Mouse (Mus musculus) heart, embryonic 15.5 days (tissue): ENCODE data around the gene Gm43518. TPM values are rescaled to one million over a fixed set of nuclear protein-coding genes. Genes with fewer than 3 reads are reported as not detected.
A peak's percentile ranks its signal among the peaks of the same experiment; 100 is the strongest.

Experiments used
- ATAC-seq: fragments of 200-750 bp; cut with Nextera tagmentation; replicated peaks from 2 replicates; pipeline ENCODE4 v1.8.0; 2017; ENCODE audit warnings: low read depth, moderate TSS enrichment; ENCODE audit not compliant: insufficient number of reproducible peaks, insufficient read depth, low FRiP score
- H3K27ac ChIP-seq: fragments of 300-500 bp; sonication (generic); 2 replicates; pipeline ENCODE4 v1.5.1; 2015; ENCODE audit warnings: mild to moderate bottlenecking, inconsistent platforms
- H3K27me3 ChIP-seq: fragments of 300-500 bp; sonication (generic); 2 replicates; pipeline ENCODE4 v1.6.1; 2015; ENCODE audit warnings: inconsistent platforms
- H3K36me3 ChIP-seq: fragments of 300-500 bp; sonication (generic); 2 replicates; pipeline ENCODE4 v1.6.1; 2015; ENCODE audit warnings: mild to moderate bottlenecking, inconsistent platforms
- H3K4me1 ChIP-seq: fragments of 300-500 bp; sonication (generic); replicated peaks from 2 replicates; pipeline ENCODE4 v1.6.1; 2015; ENCODE audit warnings: inconsistent platforms
- H3K4me2 ChIP-seq: fragments of 300-500 bp; sonication (generic); 2 replicates; pipeline ENCODE4 v1.6.1; 2015; ENCODE audit warnings: inconsistent platforms, mild to moderate bottlenecking, moderate library complexity
- H3K4me3 ChIP-seq: fragments of 300-500 bp; sonication (generic); 2 replicates; pipeline ENCODE4 v1.5.1; 2015; ENCODE audit warnings: mild to moderate bottlenecking, inconsistent platforms
- H3K9ac ChIP-seq: fragments of 300-500 bp; sonication (generic); 2 replicates; pipeline ENCODE4 v1.6.1; 2015; ENCODE audit warnings: mild to moderate bottlenecking, inconsistent platforms
- H3K9me3 ChIP-seq: fragments of 300-500 bp; sonication (generic); replicated peaks from 2 replicates; pipeline ENCODE4 v1.6.1; 2016; ENCODE audit warnings: inconsistent platforms
- WGBS: fragments of 180-500 bp; shearing (Covaris S2); methylation state at CpG from one replicate; pipeline ENCODE4 v1.1.7; 2015; ENCODE audit warnings: mixed read lengths; 5-methylcytosine and 5-hydroxymethylcytosine counted together
- polyA plus RNA-seq: library from polyadenylated mRNA; unstranded; fragments of >200 nt; fragmentation: Nextera tagmentation; extraction: Ambion mirVana; gene quantifications from 2 replicates; pipeline ENCODE4 v1.2.1, GENCODE M21; 2015

The Gm43518 gene
- polyA plus RNA-seq, 1 experiment from 2014 or later, result 0.91 TPM

DNA sequence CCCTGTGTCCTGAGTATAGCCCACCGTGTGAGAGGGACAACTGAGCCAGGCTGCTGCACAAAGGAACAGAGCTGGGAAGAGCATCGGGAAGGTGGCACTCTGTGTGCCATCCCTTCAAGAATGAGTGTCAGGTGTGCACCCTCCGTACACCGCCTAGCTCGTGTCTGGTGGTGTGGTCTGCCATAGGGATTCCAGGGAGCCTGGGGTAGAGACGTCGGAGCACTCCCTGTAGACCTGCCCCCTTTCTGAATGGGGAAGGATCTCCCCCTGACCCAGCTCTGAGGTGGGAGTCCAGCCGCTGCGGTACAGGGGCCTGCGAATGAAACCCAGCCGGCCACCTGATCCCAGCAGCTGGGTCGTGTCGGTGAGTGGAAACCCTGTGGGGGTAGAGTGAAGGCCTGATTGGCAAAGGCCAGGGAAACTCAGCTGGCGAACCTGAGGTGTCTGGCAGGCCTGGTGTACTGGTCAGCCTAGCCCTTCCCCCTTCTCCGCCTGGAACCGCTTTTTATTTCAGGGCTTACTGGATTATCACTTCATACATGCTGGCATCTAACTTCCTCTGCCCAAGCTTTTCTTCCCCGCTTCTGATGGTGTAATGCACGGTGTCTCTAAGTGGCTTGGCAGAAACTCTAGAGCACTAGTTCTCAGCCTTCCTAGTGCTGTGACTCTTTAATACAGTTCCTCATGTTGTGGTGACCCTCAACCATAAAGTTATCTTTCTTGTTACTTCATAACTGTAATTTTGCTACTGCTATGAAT, 52.2 kb downstream of the Gm43518 start:
- Histone ChIP-seq H3K27me3 (no peaks in the 10 kb centered on the region), H3K27ac (peak overlapping the region; percentile 64), H3K4me1 (peaks cover 71% of the 10 kb centered on the region), H3K9me3 (no peaks in the 10 kb centered on the region), H3K36me3 (no peaks in the 10 kb centered on the region), H3K4me2 (no peak overlapping the region), H3K9ac (no peak overlapping the region), H3K4me3 (no peak overlapping the region)
- no peak for ATAC-seq
- WGBS, result 73% methylated on average over 18 of the region's 18 CpGs

DNA sequence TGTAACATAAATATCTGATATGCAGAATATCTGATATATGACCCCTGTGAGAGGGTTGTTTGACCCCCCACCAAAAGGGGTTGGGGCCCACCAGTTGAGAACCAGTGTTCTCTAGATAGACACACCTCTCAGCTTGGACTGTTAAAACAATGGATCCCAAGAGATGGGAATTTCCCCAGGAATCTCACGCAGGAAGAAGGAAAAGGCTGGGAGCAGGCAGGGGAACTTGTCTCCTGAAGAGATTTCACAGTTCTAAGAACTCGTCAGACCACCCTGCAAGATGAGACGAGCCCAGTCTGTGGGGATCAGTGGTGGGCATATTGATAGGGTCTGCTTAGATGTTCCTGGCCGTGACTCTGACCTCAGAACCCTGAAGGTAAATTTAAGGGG, 52.8 kb downstream of the Gm43518 start:
- Histone ChIP-seq H3K9me3 (no peaks in the 10 kb centered on the region), H3K4me1 (peaks cover 69% of the 10 kb centered on the region), H3K4me2 (peak overlapping the region; percentile 3; the same call in 1 of the 2 replicates), H3K27me3 (no peaks in the 10 kb centered on the region), H3K36me3 (no peaks in the 10 kb centered on the region), H3K4me3 (no peak overlapping the region), H3K9ac (no peak overlapping the region), H3K27ac (peak overlapping the region; percentile 64)
- WGBS, result 60% methylated on average over 4 of the region's 4 CpGs
- no peak for ATAC-seq

DNA sequence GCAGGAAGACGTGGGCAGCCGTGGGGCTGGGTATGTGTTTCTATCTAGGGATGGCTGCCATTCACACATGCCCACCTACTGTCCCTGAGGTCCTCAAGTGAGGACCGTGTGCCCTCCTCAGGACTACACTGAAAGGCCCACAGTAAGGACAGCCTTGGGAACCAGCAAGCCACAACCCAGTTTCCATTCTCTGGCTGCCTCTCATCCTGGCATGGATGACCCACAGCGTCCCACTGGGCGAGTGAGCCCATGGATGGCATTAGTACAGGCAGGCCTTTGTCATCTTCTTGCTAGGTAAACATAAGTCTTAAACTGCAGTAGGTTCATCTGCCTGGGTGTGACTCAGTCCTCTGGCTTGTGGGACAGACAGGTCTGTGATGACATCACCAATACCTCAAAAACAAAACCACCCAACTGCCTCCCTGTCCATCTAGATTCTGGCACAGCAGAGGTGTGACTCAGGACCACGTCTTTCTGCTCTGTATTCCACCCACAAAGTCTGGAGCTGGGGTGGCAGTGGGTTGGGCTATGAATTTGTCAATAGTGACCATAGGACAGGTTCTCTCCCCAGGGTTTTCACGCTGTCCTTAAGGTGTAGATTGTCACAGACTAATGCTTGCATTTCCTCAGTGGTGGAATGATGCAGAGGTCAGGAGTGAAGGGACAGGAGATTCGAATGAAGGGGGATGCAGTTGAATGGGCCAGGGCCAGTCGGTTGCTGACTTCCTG, 53.5 kb downstream of the Gm43518 start:
- peak overlapping the region; percentile 64 for H3K27ac ChIP-seq
- no peak for ATAC-seq
- peaks cover 71% of the 10 kb centered on the region for H3K4me1 ChIP-seq
- H3K4me3 ChIP-seq, result no peak overlapping the region
- H3K9me3 ChIP-seq, result no peaks in the 10 kb centered on the region
- 73% methylated on average over 9 of the region's 9 CpGs for WGBS
- H3K27me3 ChIP-seq, result no peaks in the 10 kb centered on the region
- peak overlapping the region; percentile 3; the same call in 1 of the 2 replicates for H3K4me2 ChIP-seq
- 0 out of 2 replicates have a peak overlapping the region, but pooled peaks have one; percentile 4 for H3K9ac ChIP-seq
- no peaks in the 10 kb centered on the region for H3K36me3 ChIP-seq

DNA sequence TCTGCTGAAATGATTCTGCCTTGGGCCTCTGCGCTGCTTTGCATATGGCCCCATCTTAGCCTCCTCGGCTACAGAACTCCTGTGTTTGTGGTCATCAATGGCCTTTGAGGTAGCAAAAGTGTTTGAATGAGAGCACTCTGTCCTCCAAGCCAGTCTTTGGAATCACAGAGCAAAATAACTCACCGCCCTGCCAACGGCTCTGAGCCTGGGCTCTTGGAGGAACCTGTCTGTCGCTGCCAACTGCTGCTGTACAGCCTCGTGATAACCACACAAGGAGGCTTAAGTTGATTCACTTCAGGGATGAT, 54.0 kb downstream of the Gm43518 start:
- no peak overlapping the region for H3K4me2 ChIP-seq
- WGBS, result 45% methylated on average over 6 of the region's 6 CpGs
- no peak for ATAC-seq

DNA sequence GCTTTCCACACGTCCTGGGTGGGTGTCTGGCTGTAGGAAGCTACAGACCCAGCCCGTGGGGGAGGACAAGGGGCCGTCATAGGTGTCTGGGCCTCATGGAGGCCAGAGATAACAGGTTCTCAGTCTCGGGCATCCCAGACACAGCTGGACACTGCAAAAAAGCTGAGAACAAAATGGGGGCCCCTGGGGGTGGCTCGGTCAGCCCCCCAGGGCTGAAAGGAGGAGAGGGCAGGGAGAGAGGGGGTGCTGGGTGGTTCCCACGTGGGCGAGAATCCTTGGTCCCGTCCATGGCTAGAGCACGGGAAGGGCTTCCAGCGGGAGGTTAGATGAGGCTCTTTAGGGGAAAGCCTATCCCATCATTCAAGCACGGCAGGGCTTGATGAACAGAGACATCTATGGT, 55.6 kb downstream of the Gm43518 start:
- Histone ChIP-seq H3K36me3 (no peaks in the 10 kb centered on the region), H3K4me2 (no peak overlapping the region), H3K4me3 (no peak overlapping the region), H3K9ac (no peak overlapping the region), H3K27me3 (no peaks in the 10 kb centered on the region), H3K9me3 (no peaks in the 10 kb centered on the region), H3K4me1 (peaks cover 65% of the 10 kb centered on the region), H3K27ac (no peak overlapping the region)
- 67% methylated on average over 11 of the region's 11 CpGs for WGBS
- ATAC-seq, result no peak

More for the DNA sequence above, 54.0 kb downstream of the Gm43518 start:
- H3K4me3 ChIP-seq, result no peak overlapping the region
- peak overlapping the region; percentile 64 for H3K27ac ChIP-seq
- H3K9me3 ChIP-seq, result no peaks in the 10 kb centered on the region
- no peaks in the 10 kb centered on the region for H3K27me3 ChIP-seq
- no peaks in the 10 kb centered on the region for H3K36me3 ChIP-seq
- H3K9ac ChIP-seq, result no peak overlapping the region
- peaks cover 70% of the 10 kb centered on the region for H3K4me1 ChIP-seq

DNA sequence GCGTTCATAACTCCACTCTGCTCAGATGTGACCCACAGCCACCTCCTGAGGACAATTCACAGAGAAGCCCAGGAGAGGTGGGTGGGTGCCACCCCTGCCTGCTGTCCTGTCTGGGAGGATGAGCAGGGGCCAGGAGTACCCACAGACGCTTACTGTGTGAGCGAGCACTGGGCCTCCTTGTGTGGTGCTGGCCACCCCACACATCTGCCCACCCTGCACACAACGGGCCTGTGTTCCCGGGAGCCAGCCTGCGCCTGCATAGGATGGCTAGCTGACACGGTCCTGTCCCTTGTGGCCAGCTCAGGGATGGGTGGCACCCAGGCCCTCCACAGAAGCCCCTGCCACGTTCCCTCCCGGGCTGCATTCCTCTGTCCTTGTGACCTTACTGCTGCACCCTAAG, 58.2 kb downstream of the Gm43518 start:
- H3K9ac ChIP-seq, result no peak overlapping the region
- H3K4me3 ChIP-seq, result no peak overlapping the region
- H3K27ac ChIP-seq, result peak overlapping the region; percentile 49
- H3K4me2 ChIP-seq, result no peak overlapping the region
- H3K27me3 ChIP-seq, result no peaks in the 10 kb centered on the region
- H3K9me3 ChIP-seq, result no peaks in the 10 kb centered on the region
- 58% methylated on average over 9 of the region's 9 CpGs for WGBS
- peaks cover 47% of the 10 kb centered on the region for H3K4me1 ChIP-seq
- H3K36me3 ChIP-seq, result no peaks in the 10 kb centered on the region
- ATAC-seq, result no peak; the same call in 1 of the 2 replicates

DNA sequence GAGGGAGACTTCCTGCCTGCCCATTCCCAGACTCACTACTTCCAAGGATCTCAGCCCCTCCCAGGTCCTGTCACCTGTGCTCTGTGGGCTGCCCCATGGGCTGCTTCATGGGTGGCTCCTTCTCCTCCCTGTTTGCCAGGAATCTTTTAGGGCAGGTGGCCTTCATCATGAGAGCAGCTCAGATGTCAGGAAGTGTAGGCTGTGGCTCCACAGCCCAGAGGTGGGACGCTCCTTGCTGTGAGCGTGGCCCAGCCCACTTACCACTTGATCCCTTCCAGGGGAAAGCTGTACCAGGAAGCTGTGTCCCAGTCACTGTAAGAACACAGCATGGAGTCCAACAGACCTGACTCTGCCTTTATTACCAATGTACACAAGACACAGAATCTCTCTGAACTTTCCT, 59.7 kb downstream of the Gm43518 start:
- no peaks in the 10 kb centered on the region for H3K36me3 ChIP-seq
- no peak overlapping the region for H3K27ac ChIP-seq
- H3K9me3 ChIP-seq, result no peaks in the 10 kb centered on the region
- no peak overlapping the region for H3K9ac ChIP-seq
- no peak for ATAC-seq
- no peak overlapping the region for H3K4me2 ChIP-seq
- WGBS, result 61% methylated on average over 2 of the region's 2 CpGs
- peaks cover 42% of the 10 kb centered on the region for H3K4me1 ChIP-seq
- no peaks in the 10 kb centered on the region for H3K27me3 ChIP-seq
- H3K4me3 ChIP-seq, result no peak overlapping the region

DNA sequence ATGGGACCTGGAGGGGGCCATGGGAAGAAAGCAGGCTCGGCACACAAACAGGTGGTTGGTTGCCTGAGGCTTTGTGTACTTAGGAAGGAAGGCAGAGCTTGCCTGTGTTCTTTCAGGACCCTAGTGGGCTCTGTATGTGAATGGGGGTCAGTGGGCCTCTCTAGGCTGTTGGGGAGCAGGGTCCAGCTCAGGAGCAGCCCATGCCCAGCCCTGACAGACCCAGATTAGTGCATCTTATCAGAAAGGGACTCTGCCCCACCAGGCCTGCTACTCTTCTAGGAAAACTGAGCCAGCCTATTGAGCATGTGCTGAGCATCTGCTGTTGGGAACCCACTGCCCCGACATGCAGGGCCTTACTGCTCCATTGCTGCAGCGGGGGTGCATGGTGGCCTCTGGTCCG, 60.3 kb downstream of the Gm43518 start:
- ATAC-seq, result no peak
- 74% methylated on average over 4 of the region's 4 CpGs for WGBS
- H3K27ac ChIP-seq, result no peak overlapping the region

More for the DNA sequence above, 60.3 kb downstream of the Gm43518 start:
- Histone ChIP-seq H3K4me2 (no peak overlapping the region), H3K4me1 (peaks cover 42% of the 10 kb centered on the region), H3K27me3 (no peaks in the 10 kb centered on the region), H3K9ac (no peak overlapping the region), H3K9me3 (no peaks in the 10 kb centered on the region), H3K36me3 (no peaks in the 10 kb centered on the region), H3K4me3 (no peak overlapping the region)

Other genes starting within 250 kb of the Gm43518 start
- 51.9 and 53.5 TPM in 2 replicates for gene Clip1, start 242.8 kb upstream of the Gm43518 start, polyA plus RNA-seq
- gene Zcchc8, start 206.3 kb upstream of the Gm43518 start, polyA plus RNA-seq, result 54.5 and 59.7 TPM in 2 replicates
- 75.4 and 84.3 TPM in 2 replicates for gene Rsrc2, start 178.0 kb upstream of the Gm43518 start, polyA plus RNA-seq
- gene Kntc1, start 177.7 kb upstream of the Gm43518 start, polyA plus RNA-seq, result 14.2 and 18.0 TPM in 2 replicates
- gene Hcar2, start 61.9 kb upstream of the Gm43518 start, polyA plus RNA-seq, result 0.08 and 0.20 TPM in 2 replicates
- 0.16 and 0.34 TPM in 2 replicates for gene Hcar1, start 47.4 kb upstream of the Gm43518 start, polyA plus RNA-seq
- gene Denr, start 20.2 kb upstream of the Gm43518 start, polyA plus RNA-seq, result 73.5 and 103 TPM in 2 replicates
- gene Ccdc62, start 3.3 kb downstream of the Gm43518 start, polyA plus RNA-seq, result 4.8 and 5.6 TPM in 2 replicates
- 6.6 and 9.7 TPM in 2 replicates for gene Hip1r, start 46.2 kb downstream of the Gm43518 start, polyA plus RNA-seq
- gene Vps37b, start 104.9 kb downstream of the Gm43518 start, polyA plus RNA-seq, result 49.9 and 56.0 TPM in 2 replicates
- gene Abcb9, start 168.4 kb downstream of the Gm43518 start, polyA plus RNA-seq, result 1.7 and 4.9 TPM in 2 replicates
- 18.2 and 22.3 TPM in 2 replicates for gene Ogfod2, start 184.9 kb downstream of the Gm43518 start, polyA plus RNA-seq
- 67.6 and 75.3 TPM in 2 replicates for gene Arl6ip4, start 188.7 kb downstream of the Gm43518 start, polyA plus RNA-seq